Mouse (Mus musculus) liver, postnatal 0 days (tissue): ENCODE measurements at regions not wholly inside any gene's neighbourhood (a gene's known extent, or its start where the extent isn't known, plus 50 kb on each side); places are given as distances from the start of the nearest gene placed in this dataset.

ENCODE experiments used
- ATAC-seq: fragments of 200-750 bp; cut with Nextera tagmentation; 2 replicates; pipeline ENCODE4 v1.8.0; 2017; ENCODE audit warnings: mild to moderate bottlenecking, moderate library complexity
- DNase-seq: peaks from one replicate; pipeline ENCODE4 v3.0.0-alpha.2; 2016
- H3K27ac ChIP-seq: fragments of 300-500 bp; sonication (generic); 2 replicates; pipeline ENCODE4 v1.5.1; 2014; ENCODE audit warnings: antibody characterized with exemption, moderate library complexity, mild to moderate bottlenecking, low read depth
- H3K27me3 ChIP-seq: fragments of 300-500 bp; sonication (generic); 2 replicates; pipeline ENCODE4 v1.6.1; 2014; ENCODE audit warnings: low read length, control low read depth, mixed read lengths; ENCODE audit not compliant: insufficient read depth
- H3K36me3 ChIP-seq: fragments of 300-500 bp; sonication (generic); replicated peaks from 2 replicates; pipeline ENCODE4 v1.6.1; 2014; ENCODE audit warnings: mild to moderate bottlenecking, control low read depth, low read length, moderate library complexity, mixed read lengths; ENCODE audit not compliant: insufficient read depth
- H3K4me1 ChIP-seq: fragments of 300-500 bp; sonication (generic); 2 replicates; pipeline ENCODE4 v1.6.1; 2014; ENCODE audit warnings: antibody characterized with exemption, mild to moderate bottlenecking, control low read depth; ENCODE audit not compliant: insufficient read depth
- H3K4me2 ChIP-seq: fragments of 300-500 bp; sonication (generic); 2 replicates; pipeline ENCODE4 v1.6.1; 2014; ENCODE audit warnings: low read depth, mild to moderate bottlenecking, low read length, moderate library complexity, mixed read lengths
- H3K4me3 ChIP-seq: fragments of 300-500 bp; sonication (generic); 2 replicates; pipeline ENCODE4 v1.5.1; 2014; ENCODE audit warnings: low read depth, low read length
- H3K9ac ChIP-seq: fragments of 300-500 bp; sonication (generic); replicated peaks from 2 replicates; pipeline ENCODE4 v1.6.1; 2014; ENCODE audit warnings: mild to moderate bottlenecking, moderate library complexity
- H3K9me3 ChIP-seq: fragments of 300-500 bp; sonication (generic); 2 replicates; pipeline ENCODE4 v1.6.1; 2016; ENCODE audit warnings: mild to moderate bottlenecking, control low read depth, low read length, mixed read lengths
- CTCF ChIP-seq: sonication (generic); IDR thresholded peaks from 2 replicates; pipeline ENCODE4 v1.5.1; 2016; ENCODE audit warnings: antibody characterized with exemption, low read depth
- EP300 ChIP-seq: IDR thresholded peaks from 2 replicates; pipeline ENCODE4 v1.6.1; 2016; ENCODE audit warnings: antibody characterized with exemption, low read depth, mild to moderate bottlenecking
- WGBS: fragments of 180-500 bp; shearing (Covaris S2); extraction: QIAGEN DNeasy Blood & Tissue Kit; methylation state at CpG from one replicate; pipeline ENCODE4 v1.1.7; 2014; ENCODE audit not compliant: insufficient replicate concordance; 5-methylcytosine and 5-hydroxymethylcytosine counted together

DNA sequence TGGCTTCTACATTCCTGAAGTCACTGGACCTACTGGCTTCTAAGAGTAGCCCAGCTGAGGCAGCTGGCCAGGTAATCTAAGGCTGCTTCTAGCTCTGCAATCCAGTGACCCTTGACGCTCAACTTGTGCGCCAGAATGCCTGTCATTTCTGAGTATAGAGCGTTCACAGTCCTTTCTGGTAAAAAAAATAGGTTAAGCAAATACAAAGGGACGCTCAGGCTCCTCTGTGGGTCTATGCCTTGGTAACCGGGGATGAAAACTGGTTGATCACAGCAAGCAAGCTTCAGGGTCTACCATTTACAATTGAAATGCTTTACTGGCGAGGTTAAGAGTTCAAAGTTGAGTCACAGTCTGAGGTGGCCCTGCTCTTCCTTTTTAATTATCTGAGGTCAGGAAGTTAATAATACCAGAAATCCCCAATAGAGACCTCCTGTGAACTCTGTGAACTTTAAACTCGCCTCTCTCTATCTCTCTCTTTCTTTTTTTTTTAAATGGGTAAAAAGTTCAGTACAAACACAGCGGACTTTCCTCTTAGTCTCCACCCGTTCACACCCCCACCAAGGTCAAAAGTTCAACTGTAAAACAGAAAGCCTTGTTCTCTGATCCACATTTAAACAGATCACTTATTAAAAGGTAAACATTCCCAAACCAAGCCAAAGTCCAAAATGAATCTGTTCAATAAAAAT lies 148.6 kb downstream of the Nrip1 start:
- TF ChIP-seq EP300 (peak; percentile 59), CTCF (no peak)
- WGBS = 49% methylated on average over 9 of the region's 9 CpGs
- Histone ChIP-seq H3K4me1 (peaks cover 16% of the 10 kb centered on the region; the same call in 1 of the 2 replicates), H3K4me2 (peak overlapping the region; percentile 42), H3K27ac (peak overlapping the region; percentile 82), H3K27me3 (no peaks in the 10 kb centered on the region), H3K9ac (no peak overlapping the region), H3K4me3 (no peak overlapping the region), H3K9me3 (no peaks in the 10 kb centered on the region), H3K36me3 (no peaks in the 10 kb centered on the region)
- DNase-seq (peak; percentile 39), ATAC-seq (peak; percentile 79)

DNA sequence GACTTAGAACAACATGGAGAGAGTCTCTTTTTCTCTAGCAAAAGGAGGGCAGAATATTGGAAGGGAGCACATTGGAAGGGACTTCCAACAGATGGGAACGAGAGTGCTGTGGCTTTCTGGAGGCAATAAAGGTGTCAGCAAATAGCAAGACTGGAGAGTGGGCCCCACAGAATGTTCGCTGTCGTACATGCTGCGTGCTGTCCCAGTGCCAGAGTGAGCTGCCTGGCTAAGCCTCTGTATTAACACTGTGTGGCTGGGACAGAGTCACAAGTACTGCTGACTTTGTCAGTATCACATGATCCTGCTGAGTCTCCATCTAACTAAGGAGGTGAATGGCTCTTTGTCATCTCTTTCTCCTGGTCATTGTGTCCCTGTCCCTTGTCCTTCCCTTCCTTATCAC lies 149.9 kb downstream of the Nrip1 start:
- H3K4me2 ChIP-seq = no peak overlapping the region
- H3K36me3 ChIP-seq = no peaks in the 10 kb centered on the region
- H3K4me3 ChIP-seq = no peak overlapping the region
- DNase-seq (no peak), ATAC-seq (no peak)
- H3K27me3 ChIP-seq = no peaks in the 10 kb centered on the region
- no peak overlapping the region for H3K9ac ChIP-seq
- 78% methylated on average over 4 of the region's 4 CpGs for WGBS
- peaks cover 16% of the 10 kb centered on the region; the same call in 1 of the 2 replicates for H3K4me1 ChIP-seq
- no peak for TF ChIP-seq CTCF
- no peak for TF ChIP-seq EP300
- no peak overlapping the region for H3K27ac ChIP-seq
- H3K9me3 ChIP-seq = no peaks in the 10 kb centered on the region

- WGBS = 77% methylated on average over 5 of the region's 5 CpGs
- no peaks in the 10 kb centered on the region for H3K9me3 ChIP-seq
- TF ChIP-seq EP300 = no peak
- no peak for TF ChIP-seq CTCF
Measured at GRCm38 (mm10) chr16:76222960-76223359, 150.7 kb downstream of the Nrip1 start.

DNA sequence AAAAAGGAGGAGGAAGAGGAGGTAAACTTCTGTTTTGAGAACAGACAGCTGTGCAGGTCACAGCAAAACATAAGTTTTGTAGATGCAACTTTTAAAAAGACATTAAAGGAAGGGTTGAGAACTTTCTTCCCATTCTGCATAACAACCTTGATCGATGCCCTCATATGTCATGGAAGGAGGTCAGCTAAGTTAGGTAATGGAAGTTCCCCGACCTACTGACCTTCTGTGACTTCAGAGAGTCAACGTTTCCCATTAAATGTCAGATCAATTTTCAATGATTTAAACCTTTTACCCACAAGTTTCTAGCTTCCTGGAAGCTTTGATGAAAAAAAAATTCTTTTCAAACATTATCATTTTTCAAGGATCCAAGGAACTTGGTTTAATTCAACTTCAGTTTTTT lies 153.2 kb downstream of the Nrip1 start:
- Histone ChIP-seq H3K4me1 (peaks cover 10% of the 10 kb centered on the region; the same call in 1 of the 2 replicates), H3K4me3 (no peak overlapping the region), H3K27me3 (no peaks in the 10 kb centered on the region), H3K4me2 (no peak overlapping the region), H3K9me3 (no peaks in the 10 kb centered on the region), H3K9ac (no peak overlapping the region), H3K27ac (no peak overlapping the region), H3K36me3 (no peaks in the 10 kb centered on the region)
- 56% methylated on average over 3 of the region's 3 CpGs for WGBS
- TF ChIP-seq EP300 (0 out of 2 replicates have a peak, but pooled peaks have one; percentile 35), CTCF (no peak)
- no peak for ATAC-seq
- no peak for DNase-seq

More at GRCm38 (mm10) chr16:76222960-76223359, 150.7 kb downstream of the Nrip1 start:
- Histone ChIP-seq H3K4me2 (no peak overlapping the region), H3K27me3 (no peaks in the 10 kb centered on the region), H3K27ac (no peak overlapping the region), H3K4me3 (no peak overlapping the region), H3K9ac (no peak overlapping the region), H3K4me1 (peaks cover 14% of the 10 kb centered on the region; the same call in 1 of the 2 replicates), H3K36me3 (no peaks in the 10 kb centered on the region)
- ATAC-seq (no peak), DNase-seq (no peak)

GRCm38 (mm10) chr16:76219233-76219632 lies 154.4 kb downstream of the Nrip1 start:
- Histone ChIP-seq H3K4me2 (no peak overlapping the region), H3K9ac (no peak overlapping the region), H3K9me3 (no peaks in the 10 kb centered on the region), H3K36me3 (no peaks in the 10 kb centered on the region), H3K27ac (no peak overlapping the region), H3K4me3 (no peak overlapping the region), H3K4me1 (peaks cover 6% of the 10 kb centered on the region; the same call in 1 of the 2 replicates), H3K27me3 (no peaks in the 10 kb centered on the region)
- ATAC-seq = no peak
- no peak for DNase-seq
- TF ChIP-seq CTCF = no peak
- TF ChIP-seq EP300 = no peak

DNA sequence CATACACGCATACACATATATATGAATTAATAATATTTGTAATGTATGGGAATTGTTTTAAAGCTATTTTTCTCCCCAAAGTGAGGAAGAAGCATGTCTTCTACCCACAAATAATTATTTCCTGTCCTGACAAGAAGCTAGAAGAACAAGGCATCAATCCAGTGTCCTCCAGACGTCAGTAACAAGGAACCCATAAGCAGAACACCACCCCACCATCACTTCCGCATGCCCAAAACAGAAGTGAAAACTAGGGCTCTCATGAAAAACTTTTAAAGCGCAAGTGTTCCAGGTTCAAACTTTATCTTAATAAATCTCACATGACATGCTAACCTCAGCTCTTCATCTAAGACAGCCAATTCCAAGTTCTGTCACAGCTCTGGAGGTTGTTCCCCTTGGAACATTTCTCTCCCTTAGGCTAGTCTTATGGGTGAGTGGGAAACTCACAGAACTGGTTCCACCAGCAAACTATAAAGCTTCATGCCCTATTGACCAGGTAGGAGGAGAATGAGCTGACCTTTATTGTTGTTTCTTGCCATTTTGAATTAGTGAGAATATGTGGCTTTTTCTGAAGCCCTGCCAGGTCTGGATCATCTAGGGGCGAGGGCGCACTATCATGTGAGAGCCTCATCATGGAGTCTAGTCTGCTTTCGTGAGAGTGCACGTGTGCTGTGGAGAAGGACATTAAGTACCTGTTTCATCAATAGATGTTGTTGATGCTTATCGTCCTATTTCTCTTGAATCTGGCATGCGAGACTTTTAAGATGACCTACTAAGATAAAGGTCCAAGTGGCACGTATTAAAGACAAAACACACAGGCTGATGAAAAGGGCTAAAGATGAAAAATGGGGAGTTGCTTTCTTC lies 155.1 kb downstream of the Nrip1 start:
- Histone ChIP-seq H3K9ac (no peak overlapping the region), H3K27ac (no peak overlapping the region), H3K4me2 (no peak overlapping the region), H3K4me3 (no peak overlapping the region), H3K27me3 (no peaks in the 10 kb centered on the region), H3K36me3 (no peaks in the 10 kb centered on the region), H3K9me3 (no peaks in the 10 kb centered on the region), H3K4me1 (0 out of 2 replicates have a peak, but pooled peaks cover 1% of the 10 kb centered on the region)
- ATAC-seq = no peak
- no peak for DNase-seq
- 77% methylated on average over 11 of the region's 11 CpGs for WGBS
- no peak for TF ChIP-seq EP300
- TF ChIP-seq CTCF = no peak
